Mouse (Mus musculus): Measurements from ENCODE around the gene Pick1. TPM values are rescaled to one million over a fixed set of nuclear protein-coding genes. Genes with fewer than 3 reads are reported as not detected.

Gene Pick1
- total RNA-seq, 1 experiment, result 61.0 TPM

DNA sequence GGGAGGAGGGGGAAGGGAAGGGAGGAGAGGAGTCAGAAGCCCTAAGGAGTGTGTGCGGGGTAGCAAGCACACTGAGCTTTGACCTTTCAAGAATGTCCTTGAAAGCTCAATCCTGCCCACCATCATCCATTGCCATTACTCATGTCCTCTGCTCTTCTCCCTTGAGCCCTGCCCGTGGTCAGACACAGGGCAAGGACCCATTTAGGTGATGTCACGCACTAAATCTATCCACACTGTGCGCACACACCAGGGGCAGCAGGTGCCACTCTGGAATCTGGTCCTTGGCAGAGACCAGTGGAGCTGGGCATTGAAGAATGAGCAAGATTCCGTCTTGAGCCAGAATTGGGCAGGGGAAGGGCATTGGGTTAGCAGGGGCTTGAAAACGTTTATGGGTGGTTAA, 20.8 kb upstream of the Pick1 start:
- H3K36me3 ChIP-seq (ENCODE audit: control insufficient read depth, insufficient read depth, low read length, poor library complexity, severe bottlenecking), result no peaks in the 10 kb centered on the region
- no peak overlapping the region for H3K27ac ChIP-seq (ENCODE audit: insufficient read depth, low read depth, low read length, poor library complexity, severe bottlenecking)
- H3K9ac ChIP-seq (ENCODE audit: insufficient read depth, low read depth, low read length, poor library complexity, severe bottlenecking), result no peak overlapping the region
- no peak overlapping the region for H3K4me3 ChIP-seq (ENCODE audit: insufficient read depth in 1 of 2, low read depth in 1 of 2, low read length in 2 of 2, poor library complexity in 1 of 2, severe bottlenecking in 1 of 2)
- no peak for DNase-seq (ENCODE audit: low read depth, low spot score)
- in situ Hi-C loops (cut with MboI; ENCODE audit: low sequenced_read_pairs in 2 of 2, unreplicated experiment in 2 of 2), result no loop called here
- H3K4me1 ChIP-seq (ENCODE audit: control insufficient read depth in 2 of 2, insufficient read depth in 2 of 2, low read length in 2 of 2, poor library complexity in 1 of 2), result peaks cover 2 to 26% of the 10 kb centered on the region in 2 experiments; a peak in 3 of 4 replicates
- H3K9me3 ChIP-seq (ENCODE audit: control insufficient read depth, insufficient read depth, low read depth, low read length), result no peaks in the 10 kb centered on the region
- TF ChIP-seq CHD2 (IDR thresholded peaks at IDR 0.05; ENCODE audit: low read depth, low read length) (no peak), HCFC1 (IDR thresholded peaks at IDR 0.05; ENCODE audit: borderline replicate concordance, insufficient read depth, low read length) (no peak), MAFK (IDR thresholded peaks at IDR 0.05; ENCODE audit: insufficient read depth, low read depth, low read length) (no peak), ZC3H11A (IDR thresholded peaks at IDR 0.05; ENCODE audit: borderline replicate concordance, low read depth, low read length) (no peak), ZNF384 (IDR thresholded peaks at IDR 0.05; ENCODE audit: low read depth, low read length) (no peak)

DNA sequence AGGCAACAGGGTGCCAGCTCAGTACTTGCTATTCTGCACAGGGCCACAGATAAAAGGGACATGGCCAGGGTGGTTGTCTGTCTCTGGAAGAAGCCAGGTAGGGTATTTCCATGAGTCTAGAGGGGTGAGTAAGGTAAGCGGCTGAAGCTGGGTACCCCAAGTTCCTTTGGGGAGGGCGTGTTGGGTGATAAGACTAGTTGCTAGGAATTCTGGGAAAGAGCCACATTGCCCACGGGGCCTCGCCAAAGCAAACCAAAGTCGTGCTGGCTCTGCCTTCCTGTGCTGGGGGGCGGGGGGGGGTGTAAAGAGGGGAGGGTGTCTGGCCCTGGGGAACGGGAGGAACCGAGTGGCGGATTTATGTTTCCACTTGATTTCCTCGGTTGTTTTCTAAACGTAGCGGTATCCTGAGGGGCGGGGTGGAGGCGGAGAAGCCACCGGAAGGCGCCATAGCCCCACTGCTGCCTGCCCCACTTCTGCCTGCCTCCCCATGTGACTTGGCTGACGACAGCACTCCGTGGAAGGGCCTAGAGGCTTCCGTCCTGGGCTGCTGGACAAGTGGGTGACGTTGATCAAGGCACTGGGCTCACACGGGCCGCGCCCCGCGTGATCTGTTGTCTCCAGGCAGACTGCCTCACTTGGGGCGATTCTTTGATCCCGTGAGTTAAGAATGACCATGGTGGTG, 20.1 kb upstream of the Pick1 start:
- in situ Hi-C loops (cut with MboI; ENCODE audit: low sequenced_read_pairs in 2 of 2, unreplicated experiment in 2 of 2), result no loop called here
- H3K36me3 ChIP-seq (ENCODE audit: control insufficient read depth, insufficient read depth, low read length, poor library complexity, severe bottlenecking), result no peaks in the 10 kb centered on the region
- H3K4me3 ChIP-seq (ENCODE audit: insufficient read depth in 1 of 2, low read depth in 1 of 2, low read length in 2 of 2, poor library complexity in 1 of 2, severe bottlenecking in 1 of 2), result peak overlapping the region; percentile 43 to 75
- TF ChIP-seq HCFC1 (IDR thresholded peaks at IDR 0.05; ENCODE audit: borderline replicate concordance, insufficient read depth, low read length), result no peak
- no peak for TF ChIP-seq CHD2 (IDR thresholded peaks at IDR 0.05; ENCODE audit: low read depth, low read length)
- no peak for TF ChIP-seq ZC3H11A (IDR thresholded peaks at IDR 0.05; ENCODE audit: borderline replicate concordance, low read depth, low read length)
- no peak for TF ChIP-seq MAFK (IDR thresholded peaks at IDR 0.05; ENCODE audit: insufficient read depth, low read depth, low read length)
- no peak for TF ChIP-seq ZNF384 (IDR thresholded peaks at IDR 0.05; ENCODE audit: low read depth, low read length)
- peak overlapping the region; percentile 87 for H3K9ac ChIP-seq (ENCODE audit: insufficient read depth, low read depth, low read length, poor library complexity, severe bottlenecking)
- H3K4me1 ChIP-seq (ENCODE audit: control insufficient read depth in 2 of 2, insufficient read depth in 2 of 2, low read length in 2 of 2, poor library complexity in 1 of 2), result peaks cover 2 to 28% of the 10 kb centered on the region in 2 experiments; a peak in 3 of 4 replicates
- H3K27ac ChIP-seq (ENCODE audit: insufficient read depth, low read depth, low read length, poor library complexity, severe bottlenecking), result peak overlapping the region; percentile 50; the same call in 1 of the 2 replicates
- no peak for DNase-seq (ENCODE audit: low read depth, low spot score)
- no peaks in the 10 kb centered on the region for H3K9me3 ChIP-seq (ENCODE audit: control insufficient read depth, insufficient read depth, low read depth, low read length)

DNA sequence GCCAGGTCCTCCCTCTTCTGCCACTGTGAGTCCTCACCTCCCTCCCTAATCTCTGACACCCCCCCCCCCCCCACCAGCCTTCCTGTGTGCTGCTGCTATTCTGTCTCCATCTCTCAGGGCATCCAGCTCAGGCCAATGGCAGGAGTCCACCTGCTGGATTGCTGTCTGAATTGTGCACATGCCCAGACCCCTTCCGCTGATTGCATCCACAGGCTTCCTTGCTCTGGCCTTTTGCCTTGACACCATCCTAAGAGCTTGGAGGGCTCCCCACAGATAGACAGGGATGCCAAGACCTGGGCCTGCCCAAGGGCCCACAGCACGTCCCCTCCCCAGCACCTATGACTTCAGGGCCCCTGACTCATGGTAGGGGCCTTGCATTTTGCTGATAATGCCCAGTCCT, 18.6 kb upstream of the Pick1 start:
- Histone ChIP-seq H3K4me3 (ENCODE audit: insufficient read depth in 1 of 2, low read depth in 1 of 2, low read length in 2 of 2, poor library complexity in 1 of 2, severe bottlenecking in 1 of 2) (peak overlapping the region in 1 of 2 experiments; percentile 17; a peak in 1 of 4 replicates), H3K27ac (ENCODE audit: insufficient read depth, low read depth, low read length, poor library complexity, severe bottlenecking) (peak overlapping the region; percentile 40; the same call in 1 of the 2 replicates)

DNA sequence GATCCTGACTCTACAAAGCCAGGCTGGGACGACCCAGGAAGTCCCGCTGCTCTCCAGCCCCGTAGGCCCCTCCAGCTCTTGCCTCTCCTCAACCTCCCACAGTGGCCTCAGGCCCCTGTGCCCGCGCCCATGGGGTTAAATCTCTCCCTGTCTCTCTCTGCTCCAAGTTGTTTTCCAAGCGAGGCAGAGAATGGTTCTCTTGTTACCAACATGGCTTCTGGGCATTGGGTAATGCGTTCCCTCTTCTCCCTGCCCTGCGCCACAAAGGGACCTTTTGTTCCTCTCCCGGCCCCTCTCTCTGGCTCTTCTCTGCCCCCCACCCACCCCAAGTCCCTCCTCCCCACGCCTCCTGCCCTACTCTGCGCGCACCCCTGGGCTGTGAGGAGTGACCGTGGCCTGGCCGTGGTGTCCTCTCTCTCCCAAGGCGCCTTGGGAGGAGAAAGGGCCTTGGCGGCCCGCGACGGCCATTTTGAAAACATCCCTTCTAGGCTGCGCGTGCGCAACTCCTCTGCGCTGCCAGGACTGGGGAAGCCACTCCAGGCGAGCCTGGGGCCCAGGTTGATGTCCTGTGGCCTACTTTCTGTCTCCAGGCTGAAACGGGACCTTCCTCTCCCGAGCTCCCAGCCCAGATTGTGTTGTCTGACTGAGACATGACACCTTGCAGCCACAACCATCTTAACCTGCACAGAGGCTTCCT, 16.1 kb upstream of the Pick1 start:
- in situ Hi-C loops (cut with MboI; ENCODE audit: low sequenced_read_pairs in 2 of 2, unreplicated experiment in 2 of 2), result no loop called here
- Histone ChIP-seq H3K9me3 (ENCODE audit: control insufficient read depth, insufficient read depth, low read depth, low read length) (no peaks in the 10 kb centered on the region), H3K4me1 (ENCODE audit: control insufficient read depth in 2 of 2, insufficient read depth in 2 of 2, low read length in 2 of 2, poor library complexity in 1 of 2) (peaks cover 2 to 23% of the 10 kb centered on the region in 2 experiments; a peak in 3 of 4 replicates), H3K4me3 (ENCODE audit: insufficient read depth in 1 of 2, low read depth in 1 of 2, low read length in 2 of 2, poor library complexity in 1 of 2, severe bottlenecking in 1 of 2) (peak overlapping the region; percentile 14 to 54; a peak in 3 of 4 replicates), H3K36me3 (ENCODE audit: control insufficient read depth, insufficient read depth, low read length, poor library complexity, severe bottlenecking) (no peaks in the 10 kb centered on the region; the same call in 1 of the 2 replicates), H3K27ac (ENCODE audit: insufficient read depth, low read depth, low read length, poor library complexity, severe bottlenecking) (peak overlapping the region; percentile 87; the same call in 1 of the 2 replicates), H3K9ac (ENCODE audit: insufficient read depth, low read depth, low read length, poor library complexity, severe bottlenecking) (peak overlapping the region; percentile 87)
- no peak for DNase-seq (ENCODE audit: low read depth, low spot score)
- TF ChIP-seq CHD2 (IDR thresholded peaks at IDR 0.05; ENCODE audit: low read depth, low read length), result no peak
- TF ChIP-seq HCFC1 (IDR thresholded peaks at IDR 0.05; ENCODE audit: borderline replicate concordance, insufficient read depth, low read length), result no peak
- TF ChIP-seq ZNF384 (IDR thresholded peaks at IDR 0.05; ENCODE audit: low read depth, low read length), result no peak
- no peak for TF ChIP-seq MAFK (IDR thresholded peaks at IDR 0.05; ENCODE audit: insufficient read depth, low read depth, low read length)
- TF ChIP-seq ZC3H11A (IDR thresholded peaks at IDR 0.05; ENCODE audit: borderline replicate concordance, low read depth, low read length), result no peak

More for the DNA sequence above, 18.6 kb upstream of the Pick1 start:
- no peak for TF ChIP-seq MAFK (IDR thresholded peaks at IDR 0.05; ENCODE audit: insufficient read depth, low read depth, low read length)
- no peak for TF ChIP-seq HCFC1 (IDR thresholded peaks at IDR 0.05; ENCODE audit: borderline replicate concordance, insufficient read depth, low read length)
- DNase-seq (ENCODE audit: low read depth, low spot score), result no peak
- Histone ChIP-seq H3K4me1 (ENCODE audit: control insufficient read depth in 2 of 2, insufficient read depth in 2 of 2, low read length in 2 of 2, poor library complexity in 1 of 2) (peaks cover 2 to 30% of the 10 kb centered on the region in 2 experiments; a peak in 3 of 4 replicates), H3K9me3 (ENCODE audit: control insufficient read depth, insufficient read depth, low read depth, low read length) (no peaks in the 10 kb centered on the region), H3K9ac (ENCODE audit: insufficient read depth, low read depth, low read length, poor library complexity, severe bottlenecking) (peak overlapping the region; percentile 44; the same call in 1 of the 2 replicates), H3K36me3 (ENCODE audit: control insufficient read depth, insufficient read depth, low read length, poor library complexity, severe bottlenecking) (no peaks in the 10 kb centered on the region)
- in situ Hi-C loops (cut with MboI; ENCODE audit: low sequenced_read_pairs in 2 of 2, unreplicated experiment in 2 of 2), result no loop called here

Measured in ES-E14 (cell line).